Comparison of ENCODE assay signal across 18 mouse cellular contexts in the genomic region with DNA sequence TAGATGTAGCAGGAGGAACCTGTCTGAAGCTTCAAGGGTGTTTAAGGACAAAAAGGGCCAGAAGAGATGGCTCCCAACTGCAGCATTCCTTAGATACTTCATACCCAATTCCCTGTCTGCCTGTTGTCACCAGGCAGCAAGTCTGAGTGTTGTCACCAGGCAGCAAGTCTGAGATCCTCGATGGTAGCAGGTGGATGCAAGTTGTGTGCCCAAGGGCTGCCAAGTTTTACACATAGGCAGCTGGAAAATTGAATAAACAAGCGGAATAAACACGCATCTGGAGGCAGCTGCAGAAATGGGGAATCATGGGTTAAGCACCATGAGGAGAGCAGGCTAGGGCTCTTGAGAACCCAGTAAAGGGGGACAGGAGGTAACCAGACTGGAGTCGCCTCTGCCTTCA. TPM values are rescaled to one million over a fixed set of nuclear protein-coding genes. Genes with fewer than 3 reads are reported as not detected.
DNase-seq lines count a peak whose midpoint lies in the region; ATAC-seq and TF ChIP-seq lines count a peak whose summit lies in the region.
"Had no signal": no experiment of that assay in that cellular context is flagged by ENCODE, and none has a peak within 500 bp of the region (broad histone marks: within the 10 kb centered on the region; RNA-seq: fewer than 3 reads in every experiment).

No protein-coding gene starts in this region.

- H3K27me3 ChIP-seq in heart, embryonic 11.5 days (ENCODE audit: control insufficient read depth, insufficient read depth, low read length), result no peaks in the 10 kb centered on the region
- H3K27me3 ChIP-seq in lung, postnatal 0 days (replicated peaks; ENCODE audit: insufficient read depth, low read length), result no peaks in the 10 kb centered on the region
- H3K27me3 ChIP-seq: embryonic facial prominence, embryonic 12.5 days; forebrain, embryonic 12.5 days; heart, embryonic 15.5 days; hindbrain, embryonic 15.5 days had no signal

- no peak for TF ChIP-seq CTCF in lung, postnatal 0 days (IDR thresholded peaks at IDR 0.05)
- TF ChIP-seq CTCF in lung, adult 2 months (IDR thresholded peaks at IDR 0.05; ENCODE audit: insufficient read depth, low read length), result no peak

- WGBS in heart, embryonic 11.5 days (ENCODE audit: insufficient replicate concordance), result 72% methylated on average over 4 of the region's 4 CpGs
- 42% methylated on average over 4 of the region's 4 CpGs for WGBS in lung, postnatal 0 days
- 64% methylated on average over 4 of the region's 4 CpGs for WGBS in lung, adult 2 months

- no peak for ATAC-seq in heart, embryonic 11.5 days (replicated peaks; ENCODE audit: insufficient number of reproducible peaks, low FRiP score, low TSS enrichment)
- ATAC-seq in lung, postnatal 0 days, result no peak

- no peaks in the 10 kb centered on the region for H3K4me1 ChIP-seq in heart, embryonic 11.5 days (ENCODE audit: control insufficient read depth, insufficient read depth, low read length)
- H3K4me1 ChIP-seq in lung, postnatal 0 days (ENCODE audit: insufficient read depth, low read depth, low read length), result no peaks in the 10 kb centered on the region
- no peaks in the 10 kb centered on the region; the same call in 1 of the 2 replicates for H3K4me1 ChIP-seq in lung, adult 2 months (ENCODE audit: control insufficient read depth, insufficient read depth, low read length)
- H3K4me1 ChIP-seq: forebrain, embryonic 12.5 days; hindbrain, embryonic 15.5 days had no signal

- no peak for TF ChIP-seq EP300 in lung, postnatal 0 days (IDR thresholded peaks at IDR 0.05)

- no peak overlapping the region for H3K27ac ChIP-seq in heart, embryonic 11.5 days (ENCODE audit: low read depth, low read length)
- H3K27ac ChIP-seq in lung, postnatal 0 days (ENCODE audit: low read length), result no peak overlapping the region
- H3K27ac ChIP-seq: embryonic facial prominence, embryonic 12.5 days; forebrain, embryonic 12.5 days; heart, embryonic 10.5 days; heart, embryonic 15.5 days; hindbrain, embryonic 15.5 days had no signal

- H3K4me2 ChIP-seq in heart, embryonic 11.5 days, result no peak overlapping the region
- no peak overlapping the region for H3K4me2 ChIP-seq in lung, postnatal 0 days (replicated peaks; ENCODE audit: low read depth, low read length)
- H3K4me2 ChIP-seq: embryonic facial prominence, embryonic 12.5 days; forebrain, embryonic 12.5 days; heart, embryonic 15.5 days; hindbrain, embryonic 15.5 days had no signal

- no peaks in the 10 kb centered on the region for H3K9me3 ChIP-seq in heart, embryonic 11.5 days (replicated peaks; ENCODE audit: control insufficient read depth, low read length)
- H3K9me3 ChIP-seq in lung, postnatal 0 days (ENCODE audit: low read length), result no peaks in the 10 kb centered on the region
- H3K9me3 ChIP-seq: embryonic facial prominence, embryonic 12.5 days; forebrain, embryonic 12.5 days; heart, embryonic 10.5 days; heart, embryonic 15.5 days; hindbrain, embryonic 15.5 days had no signal

- H3K36me3 ChIP-seq in heart, embryonic 11.5 days (ENCODE audit: control insufficient read depth, insufficient read depth, low read length), result no peaks in the 10 kb centered on the region
- H3K36me3 ChIP-seq in lung, postnatal 0 days (ENCODE audit: insufficient read depth, low read length), result no peaks in the 10 kb centered on the region
- H3K36me3 ChIP-seq: embryonic facial prominence, embryonic 12.5 days; forebrain, embryonic 12.5 days; heart, embryonic 10.5 days; heart, embryonic 15.5 days; hindbrain, embryonic 15.5 days had no signal

- peak; percentile 22 for DNase-seq in heart, postnatal 4 days
- DNase-seq in lung, postnatal 0 days (ENCODE audit: low spot score), result peak; percentile 6
- DNase-seq in lung, adult 2 months, result no peak
- DNase-seq in lung, postnatal 36 days, result peak; percentile 17
- DNase-seq in left cerebral cortex, adult 11 months (ENCODE audit: low spot score), result no peak
- DNase-seq: adrenal gland, adult 2 months; adrenal gland, postnatal 25 days; cerebellum, adult 8-10 months; cerebellum, postnatal 14 days; embryo, embryonic 11 days; gastrocnemius, postnatal 36 days; heart, adult 11 months had no signal

- H3K9ac ChIP-seq in heart, embryonic 11.5 days (ENCODE audit: low read depth, low read length), result no peak overlapping the region
- no peak overlapping the region for H3K9ac ChIP-seq in lung, postnatal 0 days (replicated peaks; ENCODE audit: low read depth)
- H3K9ac ChIP-seq: embryonic facial prominence, embryonic 12.5 days; forebrain, embryonic 12.5 days; heart, embryonic 15.5 days; hindbrain, embryonic 15.5 days had no signal

- TF ChIP-seq POLR2A in lung, adult 2 months (IDR thresholded peaks at IDR 0.05; ENCODE audit: borderline replicate concordance, extremely low read depth, low read depth, low read length), result no peak

- H3K4me3 ChIP-seq in heart, embryonic 11.5 days (ENCODE audit: low read depth, low read length), result no peak overlapping the region
- no peak overlapping the region for H3K4me3 ChIP-seq in lung, postnatal 0 days (ENCODE audit: low read depth, low read length)
- H3K4me3 ChIP-seq in lung, adult 2 months (replicated peaks; ENCODE audit: extremely low read depth, low read depth, low read length), result no peak overlapping the region
- H3K4me3 ChIP-seq: embryonic facial prominence, embryonic 12.5 days; forebrain, embryonic 12.5 days; heart, embryonic 10.5 days; heart, embryonic 15.5 days; hindbrain, embryonic 15.5 days had no signal

RNA-seq across cellular contexts. Expression of gene Nmnat3, which starts 52.7 kb away (rescaled TPM):
- total RNA-seq in heart, postnatal 4 days (2021), result 1 to 10 TPM; 9.1 to 9.8 TPM
- 9.7 and 10.3 TPM in 2 replicates for polyA plus RNA-seq in heart, embryonic 11.5 days (2014; fragmentation: Nextera tagmentation; extraction: Ambion mirVana)
- 4.5 and 6.4 TPM in 2 replicates for polyA plus RNA-seq in lung, postnatal 0 days (2015; fragmentation: Nextera tagmentation; extraction: Ambion mirVana)
- 4.7 and 6.3 TPM in 2 replicates for polyA plus RNA-seq in lung, adult 2 months (2012; rRNA removed)

Comparison
In these comparisons a context has a peak if more than half of its experiments do, and no peak if none do; other contexts are left out.
1. DNase-seq: peak in heart, postnatal 4 days (single experiment), lung, postnatal 0 days (single experiment) and lung, postnatal 36 days (single experiment); none in lung, adult 2 months (single experiment) and left cerebral cortex, adult 11 months (single experiment).